Mouse (Mus musculus) lung, adult 2 months (tissue): ENCODE results near the gene Jazf1.
A peak's percentile ranks its signal among the peaks of the same experiment; 100 is the strongest.

ENCODE experiments used
- CTCF ChIP-seq: fragments of 200-500 bp; IDR thresholded peaks from 2 replicates; pipeline ENCODE4 v1.5.1; 2011; ENCODE audit warnings: mild to moderate bottlenecking, low read length, control low read depth; ENCODE audit not compliant: insufficient read depth
- POLR2A ChIP-seq: fragments of 200-500 bp; IDR thresholded peaks from 2 replicates; pipeline ENCODE4 v1.6.1; 2011; ENCODE audit warnings: low read depth, mild to moderate bottlenecking, control low read depth, low read length, borderline replicate concordance; ENCODE audit errors: extremely low read depth

- TF ChIP-seq CTCF (peak; percentile 85), POLR2A (no peak)
These were observed 229.7 kb downstream of the Jazf1 start for GRCm38 (mm10) chr6:52838691-52839090.
